Mouse (Mus musculus) G1E (cell line): Measurements from ENCODE around the gene Fggy. TPM values are rescaled to one million over a fixed set of nuclear protein-coding genes. Genes with fewer than 3 reads are reported as not detected.

Experiments
- ATAC-seq: 2 replicates; pipeline ENCODE4 v1.8.0; 2016; ENCODE audit warnings: mild to moderate bottlenecking; ENCODE audit not compliant: insufficient number of reproducible peaks, poor library complexity, low FRiP score, severe bottlenecking; ENCODE audit errors: extremely low read depth
- DNase-seq: peaks from one replicate; pipeline ENCODE4 v3.0.0; 2012; ENCODE audit warnings: low spot score
- H3K27me3 ChIP-seq: 2 replicates; pipeline ENCODE4 v1.6.1; 2012; ENCODE audit warnings: mild to moderate bottlenecking, low read length, inconsistent platforms; ENCODE audit not compliant: insufficient read depth
- H3K36me3 ChIP-seq: replicated peaks from 2 replicates; pipeline ENCODE3; 2012; ENCODE audit warnings: mild to moderate bottlenecking, inconsistent platforms
- H3K4me1 ChIP-seq: 2 replicates; pipeline ENCODE4 v1.6.1; 2012; ENCODE audit warnings: low read depth, low read length, inconsistent platforms, mixed read lengths; ENCODE audit not compliant: insufficient read depth
- H3K4me3 ChIP-seq: 2 replicates; pipeline ENCODE4 v1.5.1; 2012; ENCODE audit warnings: low read depth, mild to moderate bottlenecking, inconsistent platforms, low read length, moderate library complexity, mixed read lengths
- H3K9me3 ChIP-seq: replicated peaks from 2 replicates; pipeline ENCODE4 v1.6.1; 2012; ENCODE audit warnings: inconsistent platforms
- CTCF ChIP-seq: IDR thresholded peaks from 2 replicates; pipeline ENCODE4 v1.5.1; 2012; ENCODE audit warnings: low read depth, low read length, inconsistent platforms, mixed read lengths
- GATA1 ChIP-seq: IDR thresholded peaks from 2 replicates; pipeline ENCODE4 v1.6.1; 2012; ENCODE audit warnings: borderline replicate concordance, low read length, inconsistent platforms, mixed read lengths
- GATA2 ChIP-seq: IDR thresholded peaks from 2 replicates; pipeline ENCODE4 v1.6.1; 2012; ENCODE audit warnings: low read depth, low read length, inconsistent platforms, borderline replicate concordance
- POLR2AphosphoS5 ChIP-seq: IDR thresholded peaks from 2 replicates; pipeline ENCODE4 v1.6.1; 2012; ENCODE audit warnings: low read depth, low read length, inconsistent platforms; ENCODE audit not compliant: insufficient replicate concordance
- TAL1 ChIP-seq: conservative IDR thresholded peaks from 2 replicates; pipeline ENCODE4 v1.6.1; 2012; ENCODE audit warnings: low read depth, low read length, inconsistent platforms, mixed read lengths
- polyA plus RNA-seq: library from polyadenylated mRNA; stranded (reverse); fragments of >175 nt; gene quantifications from 2 replicates; pipeline ENCODE4 v1.2.3, GENCODE M21; 2012
- total RNA-seq, 2 experiments: library from RNA; stranded (forward) in 1 of 2; stranded (reverse) in 1 of 2; fragments of 200-1000 nt in 1 of 2; fragments of >200 nt in 1 of 2; fragmentation: Nextera tagmentation in 1 of 2; gene quantifications; 2 replicates each; pipeline ENCODE4 v1.2.3; 2014 to 2017

The Fggy gene
- total and polyA plus RNA-seq, 3 experiments: not detected

GRCm38 (mm10) chr4:95533946-95534345, 23.4 kb upstream of the Fggy start:
- Histone ChIP-seq H3K4me3 (no peak overlapping the region), H3K36me3 (no peaks in the 10 kb centered on the region), H3K9me3 (no peaks in the 10 kb centered on the region), H3K27me3 (no peaks in the 10 kb centered on the region), H3K4me1 (no peaks in the 10 kb centered on the region)
- DNase-seq (no peak), ATAC-seq (no peak)
- no peak for TF ChIP-seq POLR2AphosphoS5

GRCm38 (mm10) chr4:95541382-95542038, 15.8 kb upstream of the Fggy start:
- ATAC-seq (no peak), DNase-seq (no peak)
- H3K27me3 ChIP-seq: no peaks in the 10 kb centered on the region
- H3K4me3 ChIP-seq: no peak overlapping the region
- no peaks in the 10 kb centered on the region for H3K36me3 ChIP-seq
- TF ChIP-seq POLR2AphosphoS5 (no peak), GATA1 (no peak), GATA2 (no peak), TAL1 (no peak), CTCF (no peak)
- H3K9me3 ChIP-seq: no peaks in the 10 kb centered on the region
- H3K4me1 ChIP-seq: no peaks in the 10 kb centered on the region

- TF ChIP-seq POLR2AphosphoS5 (no peak), GATA2 (no peak), CTCF (no peak), GATA1 (no peak), TAL1 (no peak)
- no peaks in the 10 kb centered on the region for H3K9me3 ChIP-seq
- no peak for DNase-seq
- H3K4me1 ChIP-seq: no peaks in the 10 kb centered on the region
- H3K4me3 ChIP-seq: no peak overlapping the region
- no peak for ATAC-seq
- H3K36me3 ChIP-seq: no peaks in the 10 kb centered on the region
- no peaks in the 10 kb centered on the region for H3K27me3 ChIP-seq
These were observed 15.1 kb upstream of the Fggy start for GRCm38 (mm10) chr4:95542039-95542790.

GRCm38 (mm10) chr4:95543529-95543928, 13.8 kb upstream of the Fggy start:
- Histone ChIP-seq H3K36me3 (no peaks in the 10 kb centered on the region), H3K27me3 (no peaks in the 10 kb centered on the region), H3K4me3 (no peak overlapping the region), H3K9me3 (no peaks in the 10 kb centered on the region), H3K4me1 (no peaks in the 10 kb centered on the region)
- no peak for ATAC-seq
- TF ChIP-seq POLR2AphosphoS5 (no peak), GATA2 (no peak), GATA1 (no peak), TAL1 (no peak), CTCF (no peak)
- DNase-seq: no peak

- DNase-seq (no peak), ATAC-seq (no peak)
- no peak for TF ChIP-seq POLR2AphosphoS5
- TF ChIP-seq CTCF: no peak
- no peak for TF ChIP-seq GATA2
- TF ChIP-seq TAL1: no peak
- TF ChIP-seq GATA1: no peak
- H3K36me3 ChIP-seq: no peaks in the 10 kb centered on the region
- H3K4me3 ChIP-seq: no peak overlapping the region
- no peaks in the 10 kb centered on the region for H3K9me3 ChIP-seq
- H3K4me1 ChIP-seq: no peaks in the 10 kb centered on the region
- no peaks in the 10 kb centered on the region for H3K27me3 ChIP-seq
These were observed 509 bp upstream of the Fggy start for GRCm38 (mm10) chr4:95556663-95557332.

- Histone ChIP-seq H3K27me3 (no peaks in the 10 kb centered on the region), H3K36me3 (no peaks in the 10 kb centered on the region), H3K4me3 (no peak overlapping the region), H3K4me1 (no peaks in the 10 kb centered on the region), H3K9me3 (no peaks in the 10 kb centered on the region)
- ATAC-seq (no peak), DNase-seq (no peak)
- no peak for TF ChIP-seq GATA1
- no peak for TF ChIP-seq TAL1
- no peak for TF ChIP-seq CTCF
- TF ChIP-seq GATA2: no peak
These were observed 1.1 kb downstream of the Fggy start for GRCm38 (mm10) chr4:95558271-95558888.
